Mouse (Mus musculus) G1E (cell line): Measurements from ENCODE around the gene Gm9821.

Experiments
- CTCF ChIP-seq: IDR thresholded peaks from 2 replicates; pipeline ENCODE4 v1.5.1; 2012; ENCODE audit warnings: low read depth, low read length, inconsistent platforms, mixed read lengths
- POLR2AphosphoS5 ChIP-seq: IDR thresholded peaks from 2 replicates; pipeline ENCODE4 v1.6.1; 2012; ENCODE audit warnings: low read depth, low read length, inconsistent platforms; ENCODE audit not compliant: insufficient replicate concordance

GRCm38 (mm10) chr2:91977960-91978359 is 32.5 kb downstream of the Gm9821 start:
- TF ChIP-seq POLR2AphosphoS5: no peak
- TF ChIP-seq CTCF: no peak
